Mouse (Mus musculus): ENCODE data around the gene Gale.
A peak's percentile ranks its signal among the peaks of the same experiment; 100 is the strongest.
"Not testable (repeated sequence)": the region's sequence is repeated elsewhere in the genome, so short reads cannot be mapped to it uniquely, and the experiment has no call there.

Gene Gale

GRCm38 (mm10) chr4:135969070-135969750, 5.7 kb downstream of the Gale start:
- DNase-seq (ENCODE audit: low read depth in 1 of 2, low spot score in 2 of 2): no peak

- DNase-seq (ENCODE audit: low read depth in 1 of 2, low spot score in 2 of 2): no peak
Observed at GRCm38 (mm10) chr4:135970585-135970984, 7.1 kb downstream of the Gale start.

- no peak for DNase-seq (ENCODE audit: low read depth in 1 of 2, low spot score in 2 of 2)
Observed at GRCm38 (mm10) chr4:135971805-135972555, 8.5 kb downstream of the Gale start.

GRCm38 (mm10) chr4:135972556-135972906, 9.0 kb downstream of the Gale start, which contains the start of gene Lypla2:
Lypla2 (minus strand) TSS chr4:135972626.
- DNase-seq (ENCODE audit: low read depth in 1 of 2, low spot score in 2 of 2): peak in 1 of 2 experiments; percentile 46

GRCm38 (mm10) chr4:135972911-135973811, 9.6 kb downstream of the Gale start:
- DNase-seq (ENCODE audit: low read depth in 1 of 2, low spot score in 2 of 2): no peak

- no peak for DNase-seq (ENCODE audit: low read depth in 1 of 2, low spot score in 2 of 2)
Observed at GRCm38 (mm10) chr4:135976146-135976545, 12.6 kb downstream of the Gale start.

GRCm38 (mm10) chr4:135980223-135980622, 16.7 kb downstream of the Gale start:
- DNase-seq (ENCODE audit: low read depth in 1 of 2, low spot score in 2 of 2): not testable (repeated sequence)

- no peak for DNase-seq (ENCODE audit: low read depth in 1 of 2, low spot score in 2 of 2)
Observed at GRCm38 (mm10) chr4:135981524-135982063, 18.1 kb downstream of the Gale start.

- DNase-seq (ENCODE audit: low read depth in 1 of 2, low spot score in 2 of 2): no peak
Observed at GRCm38 (mm10) chr4:135984556-135984955, 21.0 kb downstream of the Gale start.

GRCm38 (mm10) chr4:135985193-135985592, 21.7 kb downstream of the Gale start:
- no peak for DNase-seq (ENCODE audit: low read depth in 1 of 2, low spot score in 2 of 2)

- no peak for DNase-seq (ENCODE audit: low read depth in 1 of 2, low spot score in 2 of 2)
Observed at GRCm38 (mm10) chr4:135985769-135986168, 22.2 kb downstream of the Gale start.

- DNase-seq (ENCODE audit: low read depth in 1 of 2, low spot score in 2 of 2): no peak
Observed at GRCm38 (mm10) chr4:135986301-135986942, 22.9 kb downstream of the Gale start.

- DNase-seq (ENCODE audit: low read depth in 1 of 2, low spot score in 2 of 2): peak; percentile 77 to 90
Observed at GRCm38 (mm10) chr4:135986943-135987710, 23.6 kb downstream of the Gale start, which contains the start of gene Pithd1. Pithd1 (minus strand) TSS chr4:135987264.

GRCm38 (mm10) chr4:135987714-135988113, 24.2 kb downstream of the Gale start:
- DNase-seq (ENCODE audit: low read depth in 1 of 2, low spot score in 2 of 2): no peak

GRCm38 (mm10) chr4:135993941-135994340, 30.4 kb downstream of the Gale start:
- DNase-seq (ENCODE audit: low read depth in 1 of 2, low spot score in 2 of 2): no peak

- DNase-seq (ENCODE audit: low read depth in 1 of 2, low spot score in 2 of 2): no peak
Observed at GRCm38 (mm10) chr4:135995118-135995517, 31.6 kb downstream of the Gale start.

- DNase-seq (ENCODE audit: low read depth in 1 of 2, low spot score in 2 of 2): no peak
Observed at GRCm38 (mm10) chr4:136004107-136004675, 40.7 kb downstream of the Gale start.

- DNase-seq (ENCODE audit: low read depth in 1 of 2, low spot score in 2 of 2): no peak
Observed at GRCm38 (mm10) chr4:136004921-136005320, 41.4 kb downstream of the Gale start.

GRCm38 (mm10) chr4:136006821-136007220, 43.3 kb downstream of the Gale start:
- DNase-seq (ENCODE audit: low read depth in 1 of 2, low spot score in 2 of 2): no peak

All from monocyte, adult 2 months (primary cell).